Mouse (Mus musculus) MEL (cell line): Measurements from ENCODE around the gene Fam192a.

Source experiments
- CTCF ChIP-seq, 3 experiments: IDR thresholded peaks in 2 of 3; conservative IDR thresholded peaks in 1 of 3; 2 replicates each; pipeline ENCODE4 v1.5.1; 2011 to 2012; ENCODE audit warnings: low read length in 3 of 3, low read depth in 2 of 3, mild to moderate bottlenecking in 2 of 3, improper control_type of control experiment in 1 of 3, inconsistent platforms in 1 of 3, mixed read lengths in 1 of 3, moderate library complexity in 1 of 3; ENCODE audit not compliant: control insufficient read depth in 1 of 3, insufficient read depth in 1 of 3, poor library complexity in 1 of 3, severe bottlenecking in 1 of 3
- E2F4 ChIP-seq: IDR thresholded peaks from 2 replicates; pipeline ENCODE4 v1.6.1; 2011; ENCODE audit warnings: low read depth, low read length, improper control_type of control experiment, borderline replicate concordance
- MAFK ChIP-seq: IDR thresholded peaks from 2 replicates; pipeline ENCODE4 v1.6.1; 2011; ENCODE audit warnings: low read depth, mild to moderate bottlenecking, low read length, improper control_type of control experiment, borderline replicate concordance
- MYB ChIP-seq: IDR thresholded peaks from 2 replicates; pipeline ENCODE4 v1.6.1; 2011; ENCODE audit warnings: mild to moderate bottlenecking, low read depth, low read length, improper control_type of control experiment
- MYC ChIP-seq: IDR thresholded peaks from 2 replicates; pipeline ENCODE4 v1.6.1; 2011; ENCODE audit warnings: low read depth, mild to moderate bottlenecking, low read length, improper control_type of control experiment, moderate library complexity
- NRF1 ChIP-seq: IDR thresholded peaks from 2 replicates; pipeline ENCODE4 v1.6.1; 2014; ENCODE audit warnings: low read depth, mild to moderate bottlenecking, inconsistent platforms, low read length, improper control_type of control experiment, moderate library complexity; ENCODE audit not compliant: poor library complexity, insufficient read depth, severe bottlenecking
- SIN3A ChIP-seq: IDR thresholded peaks from 2 replicates; pipeline ENCODE4 v1.6.1; 2012; ENCODE audit warnings: low read length, improper control_type of control experiment, inconsistent platforms
- TAL1 ChIP-seq: IDR thresholded peaks from 2 replicates; pipeline ENCODE4 v1.6.1; 2012; ENCODE audit warnings: mild to moderate bottlenecking, inconsistent platforms, low read length, moderate library complexity, mixed read lengths

DNA sequence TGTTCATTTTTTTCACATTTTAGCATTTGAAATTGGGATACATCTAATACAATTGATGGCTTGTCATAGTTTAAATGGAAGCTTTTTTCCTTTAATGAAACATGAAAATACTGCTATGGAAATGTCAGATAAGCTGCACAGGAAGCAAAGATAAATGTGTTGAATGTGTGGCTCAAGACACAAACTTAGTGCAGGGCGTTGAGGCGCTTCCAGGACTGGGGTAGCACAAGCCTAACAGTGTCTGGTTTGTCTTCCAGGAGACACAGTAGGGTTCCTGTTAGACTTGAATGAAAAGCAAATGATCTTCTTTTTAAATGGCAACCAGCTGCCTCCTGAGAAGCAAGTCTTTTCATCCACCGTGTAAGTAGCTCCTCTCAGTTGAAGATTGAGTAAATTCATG lies 47.7 kb upstream of the Fam192a start:
- TF ChIP-seq SIN3A (no peak), MYC (no peak), MYB (no peak), CTCF (IDR thresholded peaks at IDR 0.05 in 2 of 3, conservative IDR thresholded peaks at IDR 0.05 in 1 of 3; ENCODE audit: control insufficient read depth in 1 of 3, insufficient read depth in 1 of 3, low read depth in 2 of 3, low read length in 3 of 3, poor library complexity in 1 of 3, severe bottlenecking in 1 of 3) (no peak), NRF1 (no peak), E2F4 (no peak), TAL1 (no peak; the same call in 1 of the 2 replicates), MAFK (no peak)
